Mouse (Mus musculus): ENCODE data around the gene Rnls.

DNA sequence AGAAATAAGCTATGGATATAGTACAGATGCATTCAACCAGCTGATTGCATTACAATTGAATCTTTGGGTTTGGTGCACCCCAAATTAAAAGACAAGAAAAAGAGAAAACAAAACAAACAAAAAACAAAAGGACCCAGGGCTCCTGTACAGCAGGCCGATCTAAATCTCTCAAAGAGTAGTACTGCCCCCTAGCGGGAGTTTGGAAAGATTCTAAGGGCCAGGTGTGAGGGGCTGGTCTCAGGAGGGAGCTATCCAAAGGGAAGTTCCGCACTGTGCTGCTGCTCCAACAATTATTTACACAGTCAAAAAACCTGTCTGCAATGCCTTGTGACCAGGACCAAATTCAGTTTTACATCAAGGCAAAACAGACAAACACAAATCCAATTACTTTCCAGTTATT lies 165.1 kb downstream of the Rnls start:
- TF ChIP-seq CTCF (IDR thresholded peaks at IDR 0.05 in 2 of 3, conservative IDR thresholded peaks at IDR 0.05 in 1 of 3; ENCODE audit: control insufficient read depth in 1 of 3, insufficient read depth in 1 of 3, low read depth in 2 of 3, low read length in 3 of 3, poor library complexity in 1 of 3, severe bottlenecking in 1 of 3) (peak; percentile 57 to 92 (median 72)), TBP (IDR thresholded peaks at IDR 0.05; ENCODE audit: low read depth, low read length) (no peak), RCOR1 (IDR thresholded peaks at IDR 0.05; ENCODE audit: low read depth, low read length) (no peak), TAL1 (IDR thresholded peaks at IDR 0.05; ENCODE audit: low read length) (no peak), ZKSCAN1 (IDR thresholded peaks at IDR 0.05; ENCODE audit: low read depth, low read length) (no peak), USF1 (IDR thresholded peaks at IDR 0.05; ENCODE audit: low read depth, low read length) (no peak), POLR2A (IDR thresholded peaks at IDR 0.05; ENCODE audit: control insufficient read depth in 1 of 2, insufficient read depth in 1 of 2, low read depth in 1 of 2, low read length in 2 of 2, poor library complexity in 1 of 2) (no peak), EP300 (IDR thresholded peaks at IDR 0.05; ENCODE audit: low read depth in 1 of 2, low read length in 2 of 2) (no peak), KAT2A (conservative IDR thresholded peaks at IDR 0.05; ENCODE audit: low read depth, low read length) (no peak), POLR2AphosphoS2 (IDR thresholded peaks at IDR 0.05; ENCODE audit: low read length) (no peak), ZC3H11A (IDR thresholded peaks at IDR 0.05; ENCODE audit: low read depth, low read length) (peak; percentile 96), UBTF (IDR thresholded peaks at IDR 0.05; ENCODE audit: borderline replicate concordance, insufficient read depth, low read depth, low read length) (no peak), ELF1 (IDR thresholded peaks at IDR 0.05; ENCODE audit: low read depth, low read length) (no peak)
